ENCODE assay signal across 22 mouse cellular contexts in the genomic region with DNA sequence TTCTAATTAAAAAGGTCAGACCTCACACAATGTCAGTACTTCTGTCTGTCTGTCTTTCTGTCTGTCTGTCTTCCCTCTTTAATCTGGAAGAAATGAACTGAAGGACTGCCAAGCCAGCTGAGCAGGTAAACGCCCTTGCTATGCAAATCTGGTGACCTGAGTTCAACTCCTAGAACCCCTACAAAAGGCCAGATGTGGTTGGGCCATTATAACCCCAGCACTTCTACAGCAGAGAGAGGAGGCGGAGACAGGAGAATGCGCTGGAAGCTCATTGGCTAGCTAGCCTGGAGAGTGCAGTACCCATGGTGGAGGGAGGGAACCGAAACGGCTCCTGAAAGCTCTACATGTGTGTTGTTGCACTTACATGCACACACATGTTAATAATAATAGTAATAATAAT.
A peak's percentile ranks its signal among the peaks of the same experiment; 100 is the strongest.
DNase-seq lines count a peak whose midpoint lies in the region; TF ChIP-seq lines count a peak whose summit lies in the region.
"Had no signal": no experiment of that assay in that cellular context is flagged by ENCODE, and none has a peak within 500 bp of the region (broad histone marks: within the 10 kb centered on the region; RNA-seq: fewer than 3 reads in every experiment).

No protein-coding gene starts in this region.

- H3K4me1 ChIP-seq in E14TG2a.4 (replicated peaks; ENCODE audit: low read depth, low read length) (peaks cover 47% of the 10 kb centered on the region), ES-Bruce4 (ENCODE audit: control insufficient read depth, insufficient read depth, low read length) (peaks cover 9% of the 10 kb centered on the region), ES-E14 (ENCODE audit: control insufficient read depth in 2 of 2, insufficient read depth in 2 of 2, low read length in 2 of 2, poor library complexity in 1 of 2) (peaks cover 3 to 14% of the 10 kb centered on the region in 2 experiments; a peak in 3 of 4 replicates)
- H3K4me1 ChIP-seq: embryonic facial prominence, embryonic 15.5 days; forebrain, embryonic 10.5 days; forebrain, embryonic 12.5 days had no signal

- H3K9me3 ChIP-seq in E14TG2a.4 (ENCODE audit: low read length) (no peaks in the 10 kb centered on the region), ES-Bruce4 (replicated peaks; ENCODE audit: control insufficient read depth, insufficient read depth, low read length, poor library complexity, severe bottlenecking) (no peaks in the 10 kb centered on the region), ES-E14 (ENCODE audit: control insufficient read depth, insufficient read depth, low read depth, low read length) (no peaks in the 10 kb centered on the region)
- H3K9me3 ChIP-seq: embryonic facial prominence, embryonic 13.5 days; embryonic facial prominence, embryonic 15.5 days; forebrain, embryonic 10.5 days; forebrain, embryonic 12.5 days had no signal

- in situ Hi-C loops in ES-E14 (cut with MboI; ENCODE audit: low sequenced_read_pairs in 2 of 2, unreplicated experiment in 2 of 2), result no loop called here

- no peaks in the 10 kb centered on the region for H3K36me3 ChIP-seq in E14TG2a.4 (ENCODE audit: insufficient read depth, low read length)
- no peaks in the 10 kb centered on the region for H3K36me3 ChIP-seq in ES-Bruce4 (ENCODE audit: control insufficient read depth, insufficient read depth, low read length, poor library complexity, severe bottlenecking)
- H3K36me3 ChIP-seq in ES-E14 (ENCODE audit: control insufficient read depth, insufficient read depth, low read length, poor library complexity, severe bottlenecking), result no peaks in the 10 kb centered on the region
- H3K36me3 ChIP-seq: embryonic facial prominence, embryonic 13.5 days; embryonic facial prominence, embryonic 15.5 days; forebrain, embryonic 10.5 days; forebrain, embryonic 12.5 days had no signal

- H3K27ac ChIP-seq in ES-Bruce4 (ENCODE audit: insufficient read depth, low read length) (no peak overlapping the region), ES-E14 (ENCODE audit: insufficient read depth, low read depth, low read length, poor library complexity, severe bottlenecking) (no peak overlapping the region)
- H3K27ac ChIP-seq: embryonic facial prominence, embryonic 13.5 days; embryonic facial prominence, embryonic 15.5 days; forebrain, embryonic 10.5 days; forebrain, embryonic 12.5 days had no signal

- 0 out of 2 replicates have a peak, but pooled peaks have one; percentile 58 for TF ChIP-seq EP300 in ES-Bruce4 (IDR thresholded peaks at IDR 0.05; ENCODE audit: insufficient read depth, low read depth, low read length)

- H3K4me3 ChIP-seq in E14TG2a.4 (replicated peaks; ENCODE audit: low read length) (peak overlapping the region; percentile 60), ES-Bruce4 (ENCODE audit: low read depth, low read length) (no peak overlapping the region), ES-E14 (ENCODE audit: insufficient read depth in 1 of 2, low read depth in 1 of 2, low read length in 2 of 2, poor library complexity in 1 of 2, severe bottlenecking in 1 of 2) (peak overlapping the region in 1 of 2 experiments; percentile 63; a peak in 2 of 4 replicates)
- H3K4me3 ChIP-seq: embryonic facial prominence, embryonic 13.5 days; embryonic facial prominence, embryonic 15.5 days; erythroblast, embryonic 14.5 days; forebrain, embryonic 10.5 days; forebrain, embryonic 12.5 days had no signal

- TF ChIP-seq CTCF in E14TG2a.4 (conservative IDR thresholded peaks at IDR 0.05; ENCODE audit: low read length), result no peak
- TF ChIP-seq CTCF in ES-Bruce4 (IDR thresholded peaks at IDR 0.05; ENCODE audit: low read depth, low read length), result no peak

- no peak for TF ChIP-seq POLR2A in ES-Bruce4 (IDR thresholded peaks at IDR 0.05; ENCODE audit: insufficient read depth, low read length)

- H3K9ac ChIP-seq in ES-Bruce4 (ENCODE audit: low read depth, poor library complexity, severe bottlenecking), result no peak overlapping the region
- no peak overlapping the region for H3K9ac ChIP-seq in ES-E14 (ENCODE audit: insufficient read depth, low read depth, low read length, poor library complexity, severe bottlenecking)
- H3K9ac ChIP-seq: embryonic facial prominence, embryonic 13.5 days; embryonic facial prominence, embryonic 15.5 days; forebrain, embryonic 12.5 days had no signal

- DNase-seq in ES-E14 (ENCODE audit: low read depth, low spot score) (peak; percentile 51), WW6 (ENCODE audit: low read depth, low spot score) (peak; percentile 65)
- no peak for DNase-seq in lung, postnatal 10 days
- DNase-seq in lung, postnatal 4 days, result no peak
- no peak for DNase-seq in lung, postnatal 25 days (ENCODE audit: low spot score)
- DNase-seq in retina, postnatal 1 day, result no peak
- DNase-seq: adrenal gland, adult 8-10 months; adrenal gland, postnatal 14 days; adrenal gland, postnatal 36 days; cerebellum, adult 11-12 months; cerebellum, adult 2 months; cerebellum, adult 9-11 months; cerebellum, postnatal 14 days; cerebellum, postnatal 36 days; embryo, embryonic 11 days had no signal

- H3K27me3 ChIP-seq in E14TG2a.4 (ENCODE audit: insufficient read depth, low read length), result peaks cover 13% of the 10 kb centered on the region
- no peaks in the 10 kb centered on the region for H3K27me3 ChIP-seq in ES-Bruce4 (ENCODE audit: control insufficient read depth, insufficient read depth, low read length, poor library complexity, severe bottlenecking)
- H3K27me3 ChIP-seq: embryonic facial prominence, embryonic 13.5 days; embryonic facial prominence, embryonic 15.5 days; forebrain, embryonic 12.5 days had no signal

TF ChIP-seq in ES-E14, 5 proteins besides CTCF, POLR2A, EP300 and RAD21:
- no peak for TF ChIP-seq ZNF384 (IDR thresholded peaks at IDR 0.05; ENCODE audit: low read depth, low read length)
- no peak for TF ChIP-seq MAFK (IDR thresholded peaks at IDR 0.05; ENCODE audit: insufficient read depth, low read depth, low read length)
- TF ChIP-seq HCFC1 (IDR thresholded peaks at IDR 0.05; ENCODE audit: borderline replicate concordance, insufficient read depth, low read length), result no peak
- TF ChIP-seq ZC3H11A (IDR thresholded peaks at IDR 0.05; ENCODE audit: borderline replicate concordance, low read depth, low read length), result no peak
- TF ChIP-seq CHD2 (IDR thresholded peaks at IDR 0.05; ENCODE audit: low read depth, low read length), result no peak

Comparison
In these comparisons a context has a peak if more than half of its experiments do, and no peak if none do; other contexts are left out.
1. DNase-seq: peak in ES-E14 (single experiment) and WW6 (single experiment); none in lung, postnatal 10 days (single experiment), lung, postnatal 4 days (0 of 2), lung, postnatal 25 days (single experiment) and retina, postnatal 1 day (single experiment).